Mouse (Mus musculus) neural tube, embryonic 11.5 days (tissue): Measurements from ENCODE around the gene Eif4g1. TPM values are rescaled to one million over a fixed set of nuclear protein-coding genes. Genes with fewer than 3 reads are reported as not detected.
A peak's percentile ranks its signal among the peaks of the same experiment; 100 is the strongest.

Source experiments
- ATAC-seq: fragments of 200-750 bp; cut with Nextera tagmentation; 2 replicates; pipeline ENCODE4 v1.8.0; 2017; ENCODE audit warnings: moderate number of reproducible peaks, mild to moderate bottlenecking, moderate TSS enrichment, moderate library complexity; ENCODE audit not compliant: insufficient read depth, low FRiP score, low TSS enrichment
- DNase-seq: peaks from one replicate; pipeline ENCODE4 v3.0.0-alpha.2; 2015; ENCODE audit warnings: low spot score
- H3K27ac ChIP-seq: fragments of 300-500 bp; sonication (generic); 2 replicates; pipeline ENCODE4 v1.5.1; 2014; ENCODE audit warnings: low read depth, mild to moderate bottlenecking, low read length
- H3K27me3 ChIP-seq: fragments of 300-500 bp; sonication (generic); 2 replicates; pipeline ENCODE4 v1.6.1; 2014; ENCODE audit warnings: mild to moderate bottlenecking, low read length, mixed read lengths; ENCODE audit not compliant: control insufficient read depth, insufficient read depth
- H3K36me3 ChIP-seq: fragments of 300-500 bp; sonication (generic); 2 replicates; pipeline ENCODE4 v1.6.1; 2014; ENCODE audit warnings: mild to moderate bottlenecking, low read length, moderate library complexity, mixed read lengths; ENCODE audit not compliant: control insufficient read depth, insufficient read depth
- H3K4me1 ChIP-seq: fragments of 300-500 bp; sonication (generic); 2 replicates; pipeline ENCODE4 v1.6.1; 2014; ENCODE audit warnings: low read length, mixed read lengths; ENCODE audit not compliant: control insufficient read depth, insufficient read depth
- H3K4me2 ChIP-seq: fragments of 300-500 bp; sonication (generic); 2 replicates; pipeline ENCODE4 v1.6.1; 2014; ENCODE audit warnings: low read depth, mild to moderate bottlenecking, moderate library complexity
- H3K4me3 ChIP-seq: fragments of 300-500 bp; sonication (generic); 2 replicates; pipeline ENCODE4 v1.5.1; 2014; ENCODE audit warnings: low read depth, low read length
- H3K9ac ChIP-seq: fragments of 300-500 bp; sonication (generic); 2 replicates; pipeline ENCODE4 v1.6.1; 2014; ENCODE audit warnings: mild to moderate bottlenecking, low read length
- H3K9me3 ChIP-seq: fragments of 300-500 bp; sonication (generic); 2 replicates; pipeline ENCODE4 v1.6.1; 2016; ENCODE audit warnings: low read length; ENCODE audit not compliant: control insufficient read depth
- WGBS: fragments of 180-500 bp; shearing (Covaris S2); extraction: QIAGEN DNeasy Blood & Tissue Kit; methylation state at CpG from one replicate; pipeline ENCODE4 v1.1.7; 2014; 5-methylcytosine and 5-hydroxymethylcytosine counted together
- polyA plus RNA-seq: library from polyadenylated mRNA; unstranded; fragments of >200 nt; fragmentation: Nextera tagmentation; extraction: Ambion mirVana; gene quantifications from 2 replicates; pipeline ENCODE4 v1.2.1, GENCODE M21; 2014

Gene Eif4g1
- polyA plus RNA-seq, 1 experiment from 2014 or later, result 164 TPM

DNA sequence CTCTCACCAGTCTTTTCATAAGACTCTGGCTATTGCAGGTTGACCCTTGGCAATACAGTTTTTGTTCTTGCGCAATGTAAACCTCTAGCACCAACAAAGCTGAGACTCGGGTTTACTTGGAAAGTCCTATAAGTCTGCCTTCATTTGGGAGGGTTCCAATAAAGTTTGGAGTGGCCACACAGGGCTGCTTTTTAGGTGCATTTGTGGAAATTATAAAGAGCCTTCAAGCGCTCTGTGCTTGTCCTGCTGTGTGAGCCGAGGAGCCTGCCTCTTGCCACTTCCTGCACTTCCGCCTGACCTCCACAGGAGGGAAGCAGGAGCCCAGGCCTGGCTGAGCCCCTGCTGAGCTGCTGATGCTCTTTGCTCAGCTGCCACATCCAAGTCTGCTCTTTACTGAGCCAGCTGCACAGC, 56.2 kb downstream of the Eif4g1 start:
- WGBS, result 35% methylated on average over 5 of the region's 5 CpGs
- H3K9ac ChIP-seq, result no peak overlapping the region
- 0 out of 2 replicates have a peak, but pooled peaks cover 2% of the 10 kb centered on the region for H3K27me3 ChIP-seq
- no peaks in the 10 kb centered on the region for H3K4me1 ChIP-seq
- no peak overlapping the region for H3K4me3 ChIP-seq
- no peak; the same call in 1 of the 2 replicates for ATAC-seq
- H3K36me3 ChIP-seq, result peaks cover 2% of the 10 kb centered on the region; the same call in 1 of the 2 replicates
- peak; percentile 68 for DNase-seq
- no peak overlapping the region for H3K27ac ChIP-seq
- no peaks in the 10 kb centered on the region for H3K9me3 ChIP-seq
- no peak overlapping the region for H3K4me2 ChIP-seq

DNA sequence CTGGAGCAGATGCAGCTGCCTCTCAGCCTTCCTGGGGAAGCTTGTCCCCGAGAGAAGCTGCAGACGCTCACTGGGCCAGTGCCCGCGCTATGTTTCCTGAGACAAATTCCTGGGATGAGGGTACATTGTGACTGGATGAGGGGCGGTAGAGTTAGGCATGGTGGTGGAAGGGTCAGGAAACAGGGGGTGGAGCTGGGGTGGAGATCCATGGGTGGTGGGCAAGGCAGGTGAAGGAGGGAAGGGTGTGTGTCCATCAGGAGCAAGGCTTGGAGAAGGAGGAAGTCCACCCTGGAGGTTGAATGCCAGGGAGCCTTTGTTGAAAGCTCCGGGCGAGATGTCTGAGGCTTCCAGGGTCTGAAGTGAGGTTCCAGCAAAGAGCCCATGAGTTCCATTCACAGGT, 57.2 kb downstream of the Eif4g1 start:
- Histone ChIP-seq H3K9me3 (no peaks in the 10 kb centered on the region), H3K27me3 (0 out of 2 replicates have a peak, but pooled peaks cover 2% of the 10 kb centered on the region), H3K4me3 (no peak overlapping the region), H3K36me3 (peaks cover 2% of the 10 kb centered on the region; the same call in 1 of the 2 replicates), H3K4me1 (no peaks in the 10 kb centered on the region), H3K4me2 (no peak overlapping the region), H3K9ac (no peak overlapping the region), H3K27ac (no peak overlapping the region)
- DNase-seq, result no peak
- WGBS, result 80% methylated on average over 7 of the region's 7 CpGs
- no peak for ATAC-seq

DNA sequence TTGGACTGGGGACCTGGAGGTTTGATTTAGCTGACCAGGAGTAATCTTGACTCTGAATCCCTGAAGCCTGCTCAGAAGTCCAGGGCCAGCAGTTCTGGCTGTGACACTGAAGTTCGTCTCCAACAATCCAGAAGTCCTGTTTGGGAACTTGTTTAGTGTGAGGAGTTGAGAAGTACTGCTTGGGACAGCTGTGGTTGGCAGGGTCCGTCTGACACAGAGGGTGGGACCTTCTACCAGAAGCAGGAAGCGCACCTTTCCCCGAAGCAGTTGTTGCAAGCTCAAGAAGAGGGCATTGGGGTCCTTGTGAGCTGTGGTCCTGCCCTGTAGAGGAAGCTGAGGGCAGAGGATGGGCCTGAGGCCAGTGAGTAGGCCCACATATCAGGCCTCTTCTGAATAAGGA, 57.6 kb downstream of the Eif4g1 start:
- DNase-seq, result no peak
- Histone ChIP-seq H3K4me1 (no peaks in the 10 kb centered on the region), H3K4me3 (no peak overlapping the region), H3K27ac (no peak overlapping the region), H3K9me3 (no peaks in the 10 kb centered on the region), H3K9ac (no peak overlapping the region), H3K4me2 (no peak overlapping the region), H3K36me3 (peaks cover 2% of the 10 kb centered on the region; the same call in 1 of the 2 replicates), H3K27me3 (0 out of 2 replicates have a peak, but pooled peaks cover 2% of the 10 kb centered on the region)
- 87% methylated on average over 4 of the region's 4 CpGs for WGBS
- no peak for ATAC-seq

DNA sequence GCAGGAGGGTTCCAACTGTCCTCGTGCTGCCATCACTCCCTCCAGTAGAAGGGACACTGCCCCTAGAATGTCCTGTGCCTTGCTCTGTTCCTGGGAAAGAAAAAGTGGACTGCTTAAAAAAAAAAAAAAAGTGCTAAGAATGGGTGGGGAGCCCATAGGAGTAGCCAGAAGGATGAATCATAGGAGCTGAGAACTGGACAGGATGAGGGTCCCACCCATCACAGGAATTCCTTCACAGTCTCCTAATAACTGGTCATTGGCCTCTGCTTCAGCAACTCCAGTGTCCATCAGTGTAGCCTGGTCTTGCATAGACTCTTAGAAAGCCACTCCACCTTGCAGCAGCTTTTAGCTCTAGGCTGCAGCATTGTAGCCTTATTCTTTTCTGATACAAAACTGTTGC, 58.3 kb downstream of the Eif4g1 start:
- no peak overlapping the region for H3K9ac ChIP-seq
- no peak overlapping the region for H3K4me3 ChIP-seq
- DNase-seq (no peak), ATAC-seq (no peak)
- H3K27ac ChIP-seq, result no peak overlapping the region
- H3K36me3 ChIP-seq, result peaks cover 2% of the 10 kb centered on the region; the same call in 1 of the 2 replicates
- no peaks in the 10 kb centered on the region for H3K4me1 ChIP-seq
- H3K9me3 ChIP-seq, result no peaks in the 10 kb centered on the region
- 68% methylated on average over 1 of the region's 1 CpGs for WGBS
- 0 out of 2 replicates have a peak, but pooled peaks cover 2% of the 10 kb centered on the region for H3K27me3 ChIP-seq
- no peak overlapping the region for H3K4me2 ChIP-seq

DNA sequence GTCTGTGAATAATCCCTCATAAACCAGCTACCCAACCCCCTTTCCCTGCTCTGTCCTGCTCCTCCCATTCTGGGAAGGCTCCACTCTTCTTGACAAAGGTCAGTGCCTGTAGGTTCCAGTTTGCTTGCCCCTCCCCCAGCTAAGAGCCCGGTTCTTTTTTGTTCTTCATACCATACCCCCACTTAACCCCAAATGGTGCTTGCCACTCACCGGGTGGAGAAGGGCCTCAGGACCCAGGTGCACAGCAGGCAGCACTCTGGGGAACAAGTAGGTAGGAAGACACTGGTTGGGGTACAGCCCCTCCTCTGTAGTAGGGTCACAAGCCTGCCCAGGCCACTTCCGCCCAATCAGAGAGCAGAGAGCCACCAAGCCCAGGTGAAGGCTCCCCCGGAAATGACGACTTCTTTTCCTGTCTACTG, 62.2 kb downstream of the Eif4g1 start:
- H3K27ac ChIP-seq, result no peak overlapping the region
- H3K9me3 ChIP-seq, result no peaks in the 10 kb centered on the region
- peaks cover 9% of the 10 kb centered on the region; the same call in 1 of the 2 replicates for H3K4me1 ChIP-seq
- no peak for ATAC-seq
- 34% methylated on average over 5 of the region's 5 CpGs for WGBS
- DNase-seq, result no peak
- no peaks in the 10 kb centered on the region; the same call in 1 of the 2 replicates for H3K36me3 ChIP-seq
- peaks cover 21% of the 10 kb centered on the region for H3K27me3 ChIP-seq
- no peak overlapping the region for H3K9ac ChIP-seq
- no peak overlapping the region for H3K4me3 ChIP-seq
- no peak overlapping the region for H3K4me2 ChIP-seq

DNA sequence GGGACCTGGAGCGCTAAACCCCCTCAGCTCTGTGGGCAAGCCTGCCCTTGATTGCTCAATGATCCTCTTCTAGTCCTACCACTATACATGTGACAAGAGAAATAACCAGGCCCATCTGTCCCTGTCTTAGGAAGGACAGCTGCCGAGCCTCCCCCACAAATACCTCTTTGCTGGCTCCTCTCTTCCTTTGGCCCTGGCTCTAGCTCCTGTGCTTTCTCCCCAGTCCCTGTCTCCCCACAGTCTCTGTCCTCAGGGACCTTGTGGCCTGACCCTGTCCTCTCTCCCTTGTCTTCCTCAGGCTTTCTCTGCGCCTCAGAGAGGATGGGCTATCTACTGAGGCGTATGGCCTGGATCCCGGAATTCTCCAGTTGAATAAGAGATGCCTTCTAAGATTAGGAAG, 63.6 kb downstream of the Eif4g1 start:
- 70% methylated on average over 5 of the region's 5 CpGs for WGBS
- Histone ChIP-seq H3K36me3 (no peaks in the 10 kb centered on the region; the same call in 1 of the 2 replicates), H3K27ac (no peak overlapping the region), H3K4me2 (no peak overlapping the region), H3K4me1 (peaks cover 9% of the 10 kb centered on the region; the same call in 1 of the 2 replicates), H3K9me3 (no peaks in the 10 kb centered on the region), H3K4me3 (no peak overlapping the region), H3K9ac (no peak overlapping the region; the same call in 1 of the 2 replicates), H3K27me3 (peaks cover 23% of the 10 kb centered on the region)
- DNase-seq (no peak), ATAC-seq (no peak)

DNA sequence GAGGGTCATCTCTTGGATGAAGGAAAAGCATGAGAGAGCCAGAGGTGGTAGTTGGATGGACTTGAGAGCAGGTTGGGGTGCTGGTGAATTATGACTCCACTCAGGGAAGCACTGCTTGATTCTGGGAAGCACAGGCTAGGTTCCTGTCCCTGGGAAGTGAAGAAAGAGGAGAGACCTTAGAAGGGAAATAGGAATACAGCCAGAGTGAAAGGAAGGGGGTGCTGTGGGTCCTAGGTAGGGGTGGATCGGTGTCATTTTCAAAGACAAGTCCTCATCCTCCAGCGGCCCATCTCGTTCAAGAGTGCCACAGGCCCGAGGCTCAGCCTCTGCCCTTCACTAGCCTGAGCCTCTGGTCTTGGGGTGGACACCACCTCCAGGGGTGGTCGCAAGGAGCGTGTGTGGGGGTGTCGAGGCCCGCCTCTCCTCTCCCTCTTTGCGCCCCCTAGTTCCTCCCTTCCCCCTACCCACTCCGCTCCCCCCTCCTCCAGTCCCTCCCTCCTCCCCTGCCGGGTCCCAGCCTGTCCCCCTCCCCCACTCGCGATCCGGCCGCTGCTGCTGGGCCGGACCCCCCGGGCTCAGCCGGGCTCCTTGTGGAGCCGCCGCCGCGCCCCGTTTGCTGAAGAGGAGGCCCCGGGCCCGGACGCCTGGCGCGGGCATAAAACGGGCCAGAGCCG, 64.3 kb downstream of the Eif4g1 start:
- H3K4me1 ChIP-seq, result peaks cover 9% of the 10 kb centered on the region; the same call in 1 of the 2 replicates
- H3K27ac ChIP-seq, result peak overlapping the region; percentile 76
- WGBS, result 2% methylated on average over 9 of the region's 30 CpGs
- no peaks in the 10 kb centered on the region; the same call in 1 of the 2 replicates for H3K36me3 ChIP-seq
- H3K4me3 ChIP-seq, result peak overlapping the region; percentile 69
- ATAC-seq, result peak; percentile 58
- H3K4me2 ChIP-seq, result peak overlapping the region; percentile 97
- H3K27me3 ChIP-seq, result peaks cover 23% of the 10 kb centered on the region
- no peaks in the 10 kb centered on the region for H3K9me3 ChIP-seq
- peak overlapping the region; percentile 82 for H3K9ac ChIP-seq
- DNase-seq, result peak; percentile 32

DNA sequence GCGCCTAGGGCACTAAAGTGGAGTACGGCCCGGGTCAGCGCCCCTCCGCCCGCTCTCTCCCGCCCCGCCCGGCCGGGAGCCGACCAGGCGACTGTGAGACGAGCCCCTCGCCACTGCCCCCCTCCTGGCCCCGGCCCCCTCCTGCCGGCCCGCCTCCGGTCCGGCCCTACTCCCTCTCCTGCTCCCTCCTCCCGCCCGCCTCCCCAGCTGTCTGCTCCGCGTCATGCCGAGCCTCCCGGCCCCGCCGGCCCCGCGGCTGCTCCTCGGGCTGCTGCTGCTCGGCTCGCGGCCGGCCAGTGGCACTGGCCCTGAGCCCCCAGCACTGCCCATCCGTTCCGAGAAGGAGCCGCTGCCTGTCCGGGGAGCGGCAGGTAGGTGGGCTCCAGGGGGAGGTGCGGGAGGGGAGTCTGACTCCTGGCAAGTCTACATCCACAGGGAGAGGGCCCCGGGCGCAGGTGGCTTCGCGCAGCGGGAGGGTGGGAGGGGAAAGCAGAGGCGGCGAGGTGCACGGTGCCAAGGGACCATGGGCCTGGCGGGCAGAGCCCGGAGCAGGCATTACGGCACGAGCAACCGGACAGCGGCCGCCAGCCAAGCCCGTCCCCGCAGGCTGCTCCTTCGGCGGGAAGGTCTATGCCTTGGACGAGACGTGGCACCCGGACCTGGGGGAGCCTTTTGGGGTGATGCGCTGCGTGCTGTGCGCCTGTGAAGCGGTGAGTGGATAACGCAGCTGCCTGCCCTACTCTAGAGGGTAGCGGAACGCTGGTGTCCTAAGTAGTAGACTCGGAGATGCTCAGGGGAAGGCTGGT, 65.0 kb downstream of the Eif4g1 start, which contains the start of gene Chrd:
Gene Chrd, plus strand, starts transcription at position 203 of the 806 bp plus-strand sequence.
- H3K4me1 ChIP-seq, result peaks cover 9% of the 10 kb centered on the region; the same call in 1 of the 2 replicates
- H3K27me3 ChIP-seq, result peaks cover 23% of the 10 kb centered on the region
- H3K9me3 ChIP-seq, result no peaks in the 10 kb centered on the region
- WGBS, result under 1% methylated on average over 30 of the region's 70 CpGs
- peak within 1 kb of the TSS; percentile 97 for H3K4me2 ChIP-seq
- ATAC-seq, result peak; percentile 75
- peak within 1 kb of the TSS; percentile 82 for H3K9ac ChIP-seq
- peak; percentile 80 for DNase-seq
- H3K36me3 ChIP-seq, result no peaks in the 10 kb centered on the region; the same call in 1 of the 2 replicates
- peak within 1 kb of the TSS; percentile 69 for H3K4me3 ChIP-seq
- H3K27ac ChIP-seq, result peak within 1 kb of the TSS; percentile 76
